Mouse (Mus musculus): ENCODE measurements at regions not wholly inside any gene's neighbourhood (a gene's known extent, or its start where the extent isn't known, plus 50 kb on each side); places are given as distances from the start of the nearest gene placed in this dataset.

DNA sequence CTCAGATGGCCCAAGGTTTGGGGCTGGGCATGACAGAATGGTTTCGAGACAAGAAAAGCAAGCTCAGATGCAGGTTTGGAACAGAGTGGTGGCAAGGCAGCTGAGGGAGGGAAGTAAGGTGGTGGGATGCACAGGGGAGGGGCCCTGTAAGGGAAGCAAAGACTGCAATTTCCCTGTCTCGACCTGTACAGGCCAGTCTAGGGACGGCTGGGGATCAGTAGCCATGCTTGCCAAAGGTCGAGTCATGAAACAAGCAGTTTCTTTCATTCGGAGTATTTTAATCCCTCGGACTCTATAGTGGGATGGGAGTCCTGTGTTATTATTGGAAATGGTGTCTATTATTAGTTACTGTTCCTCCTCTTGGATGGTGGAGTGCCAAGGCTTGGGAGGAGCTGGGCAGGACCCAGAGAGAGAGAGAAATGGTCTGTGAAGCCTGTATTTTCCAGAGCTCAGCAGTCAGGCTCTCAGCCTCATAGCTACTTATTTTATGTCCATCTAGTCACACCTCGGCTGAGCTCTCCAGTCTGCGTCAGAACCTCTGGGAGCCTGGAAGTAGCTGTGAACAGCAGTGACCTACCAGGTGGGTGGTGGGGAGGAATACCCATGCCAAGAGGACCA is 490.3 kb downstream of the Ccdc171 start:
- no peak for TF ChIP-seq CTCF (IDR thresholded peaks at IDR 0.05; ENCODE audit: insufficient read depth, low read length)
- TF ChIP-seq POLR2A (IDR thresholded peaks at IDR 0.05; ENCODE audit: borderline replicate concordance, extremely low read depth, low read depth, low read length): no peak
